Mouse (Mus musculus): ENCODE results near the gene Eif4e.

DNA sequence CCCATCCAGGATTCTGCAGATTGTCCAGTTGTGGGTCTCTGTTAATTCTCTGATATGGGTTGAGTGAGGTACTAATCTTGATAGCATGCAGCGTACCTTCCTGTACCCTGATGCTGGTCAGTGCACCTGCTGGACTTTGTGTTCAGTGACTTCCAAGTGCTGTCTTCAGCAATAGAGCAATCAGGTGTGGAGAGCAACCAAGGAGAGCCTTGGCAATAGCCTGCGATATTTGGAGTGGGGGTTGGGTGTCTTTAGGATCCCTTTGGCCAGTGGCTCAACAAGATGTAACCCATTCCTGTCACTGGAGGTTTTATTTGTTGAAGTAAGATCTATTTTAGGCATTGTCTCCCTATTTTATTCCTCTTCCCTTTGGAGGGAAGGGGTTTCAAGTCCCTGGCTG, 10.1 kb downstream of the Eif4e start:
- TF ChIP-seq POLR2A (IDR thresholded peaks at IDR 0.05; ENCODE audit: control insufficient read depth in 1 of 2, insufficient read depth in 1 of 2, low read depth in 1 of 2, low read length in 2 of 2, poor library complexity in 1 of 2) (no peak), CTCF (IDR thresholded peaks at IDR 0.05 in 2 of 3, conservative IDR thresholded peaks at IDR 0.05 in 1 of 3; ENCODE audit: control insufficient read depth in 1 of 3, insufficient read depth in 1 of 3, low read depth in 2 of 3, low read length in 3 of 3, poor library complexity in 1 of 3, severe bottlenecking in 1 of 3) (no peak), USF1 (IDR thresholded peaks at IDR 0.05; ENCODE audit: low read depth, low read length) (no peak), MAZ (IDR thresholded peaks at IDR 0.05; ENCODE audit: low read depth, low read length) (no peak), RCOR1 (IDR thresholded peaks at IDR 0.05; ENCODE audit: low read depth, low read length) (no peak), BHLHE40 (IDR thresholded peaks at IDR 0.05; ENCODE audit: borderline replicate concordance, low read depth, low read length) (no peak)
